Mouse (Mus musculus): Measurements from ENCODE around the gene Mill2. TPM values are rescaled to one million over a fixed set of nuclear protein-coding genes. Genes with fewer than 3 reads are reported as not detected.

The Mill2 gene
- polyA plus RNA-seq (2017; shearing (Covaris generic)): under 1 TPM in 1 of 2 experiments, not detected in 1; 0.77 TPM

GRCm38 (mm10) chr7:18839865-18840264 lies at the start of gene Mill2:
TSS of gene Mill2 (plus strand) at chr7:18839966.

DNA sequence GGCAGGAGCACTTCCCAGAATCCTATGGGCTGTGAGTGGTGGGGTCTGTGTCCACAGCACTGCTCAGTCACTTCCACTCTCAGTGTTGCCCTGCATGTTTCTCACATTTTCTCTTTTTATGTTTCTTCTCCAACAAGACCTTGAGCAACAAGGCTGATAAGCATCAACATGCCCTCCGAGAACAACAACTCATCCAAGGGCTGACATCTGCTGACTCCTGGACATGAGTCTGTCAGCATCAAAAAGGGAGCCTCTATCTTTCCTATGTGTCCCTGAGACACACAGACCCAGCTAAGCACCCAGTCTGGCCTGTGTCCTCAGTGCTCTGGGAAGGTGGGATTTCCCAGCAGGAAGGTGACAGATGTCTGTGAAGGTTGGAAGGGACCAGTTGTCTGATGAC lies 41.3 kb upstream of the Mill2 start, which contains the start of gene Psg19:
Gene Psg19 (minus strand): TSS at position 101 of the 400 bp plus-strand sequence.

GRCm38 (mm10) chr7:18821507-18821906 lies 18.3 kb upstream of the Mill2 start, which contains the start of gene Psg17:
TSS of gene Psg17 (minus strand) at chr7:18821607.

DNA sequence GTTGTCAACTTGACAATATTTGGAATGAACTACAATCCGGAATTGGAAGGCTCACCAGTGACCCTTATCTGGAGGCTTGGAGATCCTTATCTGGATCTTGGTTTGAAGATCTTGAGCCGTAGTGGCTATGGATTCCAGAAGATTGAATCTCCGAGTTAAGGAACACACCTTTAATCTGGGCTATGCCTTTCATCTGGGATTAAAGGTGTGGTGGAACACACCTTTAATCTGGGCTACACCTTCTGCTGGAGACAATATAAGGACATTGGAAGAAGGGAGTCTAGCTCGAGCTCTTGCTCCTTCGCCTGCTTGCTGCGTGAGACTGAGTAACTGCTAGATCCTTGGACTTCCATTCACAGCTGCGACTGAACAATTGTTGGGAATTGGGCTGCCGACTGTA lies 31.3 kb downstream of the Mill2 start, which contains the start of gene Pglyrp1:
Gene Pglyrp1 (plus strand): TSS at position 301 of the 400 bp plus-strand sequence.

GRCm38 (mm10) chr7:18910241-18910831 lies 70.6 kb downstream of the Mill2 start, which contains the start of gene Ccdc61:
TSS of gene Ccdc61 (minus strand) at chr7:18910415.

Other genes with a start within 250 kb of the Mill2 start
- gene Psg23, start 223.5 kb upstream of the Mill2 start, polyA plus RNA-seq (2017; shearing (Covaris generic)): under 1 TPM; 0.11 to 0.14 TPM
- gene Psg21, start 183.2 kb upstream of the Mill2 start, polyA plus RNA-seq (2017; shearing (Covaris generic)): under 1 TPM in 1 of 2 experiments, not detected in 1; 0.17 TPM
- not detected for gene Psg20, start 153.8 kb upstream of the Mill2 start, polyA plus RNA-seq (2017; shearing (Covaris generic))
- not detected for gene Psg22, start 121.9 kb upstream of the Mill2 start, polyA plus RNA-seq (2017; shearing (Covaris generic))
- gene Psg19, start 41.4 kb upstream of the Mill2 start, polyA plus RNA-seq (2017; shearing (Covaris generic)): not detected
- gene Psg17, start 18.4 kb upstream of the Mill2 start, polyA plus RNA-seq (2017; shearing (Covaris generic)): not detected
- gene Pglyrp1, start 31.4 kb downstream of the Mill2 start, polyA plus RNA-seq (2017; shearing (Covaris generic)): 100 to 1,000 TPM; 131 to 365 TPM
- gene Ccdc61, start 70.4 kb downstream of the Mill2 start, polyA plus RNA-seq (2017; shearing (Covaris generic)): 10 to 100 TPM; 29.2 to 30.6 TPM
- gene Nova2, start 85.9 kb downstream of the Mill2 start, polyA plus RNA-seq (2017; shearing (Covaris generic)): under 1 TPM in 1 of 2 experiments, not detected in 1; 0.05 TPM
- gene Nanos2, start 147.4 kb downstream of the Mill2 start, polyA plus RNA-seq (2017; shearing (Covaris generic)): under 1 TPM in 1 of 2 experiments, not detected in 1; 0.23 TPM
- 1 to 10 TPM; 5.2 to 9.4 TPM for gene Mypop, start 151.3 kb downstream of the Mill2 start, polyA plus RNA-seq (2017; shearing (Covaris generic))
- 10 to 100 TPM; 36.4 to 40.1 TPM for gene Irf2bp1, start 164.1 kb downstream of the Mill2 start, polyA plus RNA-seq (2017; shearing (Covaris generic))
- not detected for gene Foxa3, start 183.6 kb downstream of the Mill2 start, polyA plus RNA-seq (2017; shearing (Covaris generic))
- gene Sympk, start 184.4 kb downstream of the Mill2 start, polyA plus RNA-seq (2017; shearing (Covaris generic)): 10 to 100 TPM; 18.4 to 25.8 TPM
- not detected for gene Rsph6a, start 214.7 kb downstream of the Mill2 start, polyA plus RNA-seq (2017; shearing (Covaris generic))
- 1 to 10 TPM in 1 of 2 experiments, under 1 TPM in 1; 0.13 to 1.2 TPM for gene Dmwd, start 236.3 kb downstream of the Mill2 start, polyA plus RNA-seq (2017; shearing (Covaris generic))
- gene Dmpk, start 243.9 kb downstream of the Mill2 start, polyA plus RNA-seq (2017; shearing (Covaris generic)): under 1 TPM in 1 of 2 experiments, not detected in 1; 0.23 TPM

Data from activated CD4-positive, CD25-positive, alpha-beta regulatory T cell (primary cell).